Mouse (Mus musculus): Measurements from ENCODE around the gene Olfr1291-ps1. TPM values are rescaled to one million over a fixed set of nuclear protein-coding genes. Genes with fewer than 3 reads are reported as not detected.

Olfr1291-ps1 gene
- total RNA-seq (2021), result not detected

DNA sequence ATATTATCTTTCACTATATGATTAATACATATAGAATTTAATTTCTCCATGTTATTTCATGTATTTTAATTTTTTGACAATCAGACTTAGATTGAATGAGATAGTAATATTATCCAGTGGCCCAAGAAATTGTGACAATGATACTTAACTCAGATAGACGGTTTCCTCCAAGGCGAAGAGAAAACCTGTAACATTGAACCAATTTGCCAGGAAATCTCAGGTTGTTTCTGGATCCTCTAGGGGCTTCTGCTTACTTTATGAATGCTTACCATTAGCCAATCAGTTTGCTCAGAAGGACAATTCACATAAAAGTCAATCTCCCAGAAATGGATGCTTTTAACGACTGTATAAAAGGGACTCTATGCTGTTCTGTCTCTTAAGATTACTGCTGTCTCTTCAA is at the start of gene Olfr1291-ps1:
Gene Olfr1291-ps1, plus strand, starts transcription at position 301 of the 400 bp plus-strand sequence.
- DNase-seq, result no peak

DNA sequence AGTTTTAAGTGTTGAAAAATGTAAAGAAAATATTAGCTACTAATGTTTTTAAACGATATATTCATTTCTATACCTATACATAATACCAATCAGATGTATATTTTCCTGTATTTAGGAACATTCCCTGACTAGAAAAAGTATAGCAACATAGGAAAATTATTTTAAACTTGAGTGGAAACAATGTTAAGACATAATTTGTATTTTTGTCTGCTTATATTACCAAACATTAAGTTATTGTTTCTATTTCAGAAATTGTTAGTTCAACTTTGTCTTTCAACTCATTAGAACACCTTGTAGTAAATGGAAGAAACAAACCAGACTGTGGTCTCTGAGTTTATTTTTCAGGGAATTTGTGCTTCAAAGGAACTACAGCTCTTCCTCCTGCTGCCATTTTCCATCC is 48.1 kb upstream of the Olfr1291-ps1 start, which contains the start of gene Olfr1287:
Gene Olfr1287, plus strand, starts transcription at position 301 of the 400 bp plus-strand sequence.
- no peak for DNase-seq

GRCm38 (mm10) chr2:111473801-111474200 is 23.2 kb upstream of the Olfr1291-ps1 start, which contains the start of gene Olfr1288:
TSS of gene Olfr1288 (plus strand) at chr2:111474101.
- DNase-seq, result no peak

GRCm38 (mm10) chr2:111480519-111480918 is 16.5 kb upstream of the Olfr1291-ps1 start, which contains the start of gene Olfr1289:
TSS of gene Olfr1289 (plus strand) at chr2:111480819.
- DNase-seq, result no peak

GRCm38 (mm10) chr2:111493729-111494128 is 3.3 kb upstream of the Olfr1291-ps1 start, which contains the start of gene Olfr1290:
TSS of gene Olfr1290 (minus strand) at chr2:111493829.
- no peak for DNase-seq

GRCm38 (mm10) chr2:111517451-111517850 is 20.5 kb downstream of the Olfr1291-ps1 start:
- DNase-seq, result no peak

DNA sequence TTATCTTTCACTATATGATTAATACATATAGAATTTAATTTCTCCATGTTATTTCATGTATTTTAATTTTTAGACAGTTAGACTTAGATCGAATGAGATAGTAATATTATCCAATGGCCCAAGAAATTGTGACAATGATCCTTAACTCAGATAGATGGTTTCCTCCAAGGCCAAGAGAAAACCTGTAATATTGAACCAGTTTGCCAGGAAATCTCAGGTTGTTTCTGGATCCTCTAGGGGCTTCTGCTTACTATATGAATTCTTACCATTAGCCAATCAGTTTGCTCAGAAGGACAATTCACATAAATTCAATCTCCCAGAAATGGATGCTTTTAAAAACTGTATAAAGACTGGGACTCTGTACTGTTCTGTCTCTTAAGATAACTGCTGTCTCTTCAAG is 27.9 kb downstream of the Olfr1291-ps1 start, which contains the start of gene Olfr1293-ps:
Gene Olfr1293-ps, plus strand, starts transcription at position 301 of the 400 bp plus-strand sequence.
- DNase-seq, result no peak

DNA sequence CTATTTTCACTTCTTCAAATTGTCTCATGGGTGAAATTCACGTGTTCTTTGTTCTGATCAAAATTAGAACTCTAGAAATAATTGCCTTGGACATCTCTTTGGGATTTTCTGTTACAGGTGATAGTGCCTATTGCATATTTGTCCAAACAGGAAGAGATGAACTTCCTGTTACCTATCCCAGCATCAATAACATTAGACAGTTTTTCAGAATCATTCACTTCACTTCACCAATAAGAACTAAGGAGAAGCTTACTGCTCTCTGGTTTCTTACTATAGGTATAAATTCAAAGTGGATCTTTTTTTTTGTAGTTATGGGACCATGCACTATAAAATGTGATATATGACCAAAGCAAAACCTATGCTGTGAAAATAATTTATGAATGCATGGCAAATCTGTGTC is 43.2 kb downstream of the Olfr1291-ps1 start, which contains the start of gene Olfr1294:
Gene Olfr1294, minus strand, starts transcription at position 101 of the 400 bp plus-strand sequence.
- DNase-seq, result no peak

Other genes starting within 250 kb of the Olfr1291-ps1 start
- gene Olfr1276, start 242.7 kb upstream of the Olfr1291-ps1 start, total RNA-seq (2021), result not detected
- gene Olfr1277, start 223.1 kb upstream of the Olfr1291-ps1 start, total RNA-seq (2021), result not detected
- not detected for gene Olfr1278, start 207.0 kb upstream of the Olfr1291-ps1 start, total RNA-seq (2021)
- gene Olfr1279, start 196.5 kb upstream of the Olfr1291-ps1 start, total RNA-seq (2021), result not detected
- gene Olfr1280, start 183.2 kb upstream of the Olfr1291-ps1 start, total RNA-seq (2021), result not detected
- not detected for gene Olfr1281, start 170.7 kb upstream of the Olfr1291-ps1 start, total RNA-seq (2021)
- not detected for gene Olfr1282, start 161.1 kb upstream of the Olfr1291-ps1 start, total RNA-seq (2021)
- gene Olfr1283, start 130.4 kb upstream of the Olfr1291-ps1 start, total RNA-seq (2021), result not detected
- gene Olfr1284, start 121.7 kb upstream of the Olfr1291-ps1 start, total RNA-seq (2021), result not detected
- gene Olfr1286, start 74.1 kb upstream of the Olfr1291-ps1 start, total RNA-seq (2021), result not detected
- not detected for gene Olfr1287, start 48.0 kb upstream of the Olfr1291-ps1 start, total RNA-seq (2021)
- not detected for gene Olfr1288, start 23.1 kb upstream of the Olfr1291-ps1 start, total RNA-seq (2021)
- not detected for gene Olfr1289, start 16.4 kb upstream of the Olfr1291-ps1 start, total RNA-seq (2021)
- gene Olfr1290, start 3.4 kb upstream of the Olfr1291-ps1 start, total RNA-seq (2021), result not detected
- not detected for gene Olfr1293-ps, start 28.0 kb downstream of the Olfr1291-ps1 start, total RNA-seq (2021)
- not detected for gene Olfr1294, start 43.1 kb downstream of the Olfr1291-ps1 start, total RNA-seq (2021)
- gene Olfr1295, start 72.5 kb downstream of the Olfr1291-ps1 start, total RNA-seq (2021), result not detected
- gene Olfr1297, start 129.3 kb downstream of the Olfr1291-ps1 start, total RNA-seq (2021), result not detected
- gene Olfr1298, start 152.0 kb downstream of the Olfr1291-ps1 start, total RNA-seq (2021), result not detected
- not detected for gene Olfr1299, start 164.2 kb downstream of the Olfr1291-ps1 start, total RNA-seq (2021)